Mouse (Mus musculus) retina, postnatal 7 days (tissue): Measurements from ENCODE around the gene Stard3nl.
"Not testable (repeated sequence)": the region's sequence is repeated elsewhere in the genome, so short reads cannot be mapped to it uniquely, and the experiment has no call there.

Experiments
- DNase-seq: peaks from one replicate; pipeline ENCODE4 v3.0.0-alpha.2; 2012; ENCODE audit warnings: low read depth, low spot score

Gene Stard3nl

GRCm38 (mm10) chr13:19381112-19381828, 14.3 kb downstream of the Stard3nl start:
- DNase-seq, result no peak

DNA sequence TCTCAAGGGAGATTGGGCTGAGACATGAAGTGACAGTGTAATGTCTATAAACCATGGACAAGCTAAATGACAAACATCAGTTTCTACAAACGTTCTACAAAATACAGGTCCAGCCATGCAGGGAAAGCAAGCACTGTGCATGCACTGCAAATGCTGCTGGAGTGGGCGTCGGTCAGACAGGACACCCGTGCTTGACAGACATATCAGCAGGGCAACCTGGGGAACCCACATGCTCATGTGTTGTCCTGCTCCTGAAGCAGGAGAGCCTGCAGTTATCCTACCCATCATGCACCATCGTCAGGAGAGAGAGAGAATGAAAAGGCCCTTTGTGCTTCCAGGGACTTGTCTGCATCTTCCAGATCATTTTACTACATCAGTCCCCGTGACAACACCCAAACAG, 16.3 kb downstream of the Stard3nl start:
- DNase-seq, result no peak

GRCm38 (mm10) chr13:19372133-19372729, 23.4 kb downstream of the Stard3nl start:
- DNase-seq, result no peak

DNA sequence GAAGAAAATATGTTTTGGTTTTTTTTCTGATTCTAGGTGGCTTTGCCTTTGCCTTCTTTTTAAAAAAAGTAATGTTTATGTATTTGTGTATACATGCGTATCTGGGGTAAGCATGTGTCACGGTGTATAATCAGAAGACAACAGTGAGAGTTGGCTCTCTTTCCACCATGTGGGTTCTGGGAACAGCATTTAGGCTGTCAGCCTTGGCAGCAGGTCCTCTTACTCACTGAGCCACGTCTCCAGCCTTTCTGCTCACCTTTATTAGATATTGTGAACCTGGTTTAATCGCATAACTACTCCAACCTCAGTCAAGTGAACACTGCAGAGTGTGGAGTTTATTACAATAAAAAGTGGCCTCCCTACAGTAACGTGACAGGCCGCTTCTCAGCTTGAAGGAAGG, 26.8 kb downstream of the Stard3nl start:
- no peak for DNase-seq

DNA sequence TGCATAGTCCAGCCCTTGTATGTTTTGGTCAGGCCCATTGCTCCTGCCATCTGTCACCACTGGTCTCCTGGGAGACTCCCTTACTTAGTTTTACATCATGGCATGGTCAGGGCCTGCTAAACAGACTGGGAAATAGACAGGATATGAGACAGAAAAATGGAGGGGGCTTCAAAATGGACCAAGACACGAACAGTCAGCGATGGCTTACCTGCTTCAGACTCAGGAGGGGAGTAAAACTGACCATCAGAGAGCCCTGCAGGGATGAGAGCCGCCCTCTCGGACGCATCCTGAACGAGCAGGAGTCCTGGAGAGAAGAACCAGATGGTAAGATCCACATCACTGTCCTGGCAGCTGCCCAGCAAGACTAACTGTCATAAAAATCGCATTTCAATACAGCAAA, 28.1 kb downstream of the Stard3nl start:
- DNase-seq, result no peak

GRCm38 (mm10) chr13:19366866-19367265, 28.7 kb downstream of the Stard3nl start:
- no peak for DNase-seq

- peak; percentile 61 for DNase-seq
Measured at GRCm38 (mm10) chr13:19365596-19365995, 30.0 kb downstream of the Stard3nl start.

DNA sequence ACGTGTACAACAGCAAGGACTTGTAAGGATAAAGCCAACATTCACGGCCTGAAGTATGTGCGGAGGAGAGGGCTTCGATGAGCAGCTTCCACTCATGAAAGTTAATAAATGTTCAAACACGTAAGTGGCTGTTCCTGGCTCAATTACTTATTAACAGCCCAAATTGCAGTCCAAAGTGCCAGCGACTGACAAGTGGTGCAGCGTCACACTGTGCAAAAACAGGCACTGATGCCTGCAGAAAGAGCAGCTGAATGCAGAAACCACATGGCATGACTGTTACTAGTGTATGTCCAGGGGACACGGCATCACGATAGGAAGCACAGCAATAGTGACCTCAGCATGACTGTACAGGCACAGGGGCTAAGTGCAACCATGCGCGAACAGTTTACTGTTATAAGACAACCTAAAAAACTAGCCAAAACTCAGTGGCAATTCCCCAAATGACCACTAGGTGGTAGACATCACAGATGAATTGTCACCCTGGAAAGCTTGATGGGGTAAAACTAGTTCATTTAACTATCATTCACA, 31.3 kb downstream of the Stard3nl start:
- peak; percentile 46 for DNase-seq

- DNase-seq, result no peak
Measured at GRCm38 (mm10) chr13:19362358-19362757, 33.2 kb downstream of the Stard3nl start.

- DNase-seq, result no peak
Measured at GRCm38 (mm10) chr13:19358027-19358426, 37.6 kb downstream of the Stard3nl start.

DNA sequence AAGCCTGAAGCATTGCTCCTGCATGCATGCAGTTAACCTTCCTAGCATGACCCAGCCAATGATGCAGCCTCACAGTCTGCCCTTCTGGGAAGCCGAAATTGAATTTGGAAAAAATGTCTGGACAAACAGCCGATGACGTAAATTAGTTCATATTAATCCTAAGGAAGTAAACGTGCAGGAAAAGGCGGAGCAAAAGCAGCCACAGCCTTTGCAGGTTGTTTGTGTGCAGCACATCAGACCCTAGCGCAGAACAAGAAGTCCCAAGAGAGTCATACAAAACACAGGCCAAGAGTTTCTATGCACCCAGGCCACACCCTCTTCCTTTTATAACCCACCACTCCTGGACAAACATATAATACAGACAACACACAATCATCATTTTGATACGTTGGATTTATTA, 38.3 kb downstream of the Stard3nl start:
- DNase-seq, result no peak

GRCm38 (mm10) chr13:19356720-19357119, 38.9 kb downstream of the Stard3nl start:
- DNase-seq, result no peak

- no peak for DNase-seq
Measured at GRCm38 (mm10) chr13:19356120-19356519, 39.5 kb downstream of the Stard3nl start.

- DNase-seq, result peak; percentile 32
Measured at GRCm38 (mm10) chr13:19352795-19353194, 42.8 kb downstream of the Stard3nl start.

GRCm38 (mm10) chr13:19340356-19340755, 55.2 kb downstream of the Stard3nl start:
- DNase-seq, result not testable (repeated sequence)

DNA sequence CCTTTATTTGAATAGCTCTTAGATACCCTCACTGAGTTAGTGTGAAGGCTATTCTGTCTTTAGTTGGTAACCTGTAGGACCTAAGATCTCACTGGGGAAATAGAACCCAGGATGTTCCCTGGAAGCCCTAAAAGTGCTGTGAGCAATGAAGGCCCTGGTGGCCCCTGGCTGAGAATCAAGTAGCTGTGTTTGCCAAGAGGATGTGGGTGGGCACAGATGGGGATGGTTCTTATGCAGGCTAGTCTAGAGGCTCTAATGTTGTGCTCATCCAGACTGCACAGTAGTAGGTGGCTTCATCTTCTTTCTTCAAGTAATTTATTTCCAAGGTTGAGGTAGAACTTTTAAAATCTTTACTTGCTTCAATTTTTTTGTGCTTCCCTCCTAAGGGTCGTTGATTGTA, 59.3 kb downstream of the Stard3nl start:
- DNase-seq, result not testable (repeated sequence)
